In genomic region chr12:57076606-57077005, GRCm38 (mm10) we compare ENCODE assay signal across 22 mouse cellular contexts.
DNase-seq lines count a peak whose midpoint lies in the region; ATAC-seq lines count a peak whose summit lies in the region.
"Had no signal": no experiment of that assay in that cellular context is flagged by ENCODE, and none has a peak within 500 bp of the region (broad histone marks: within the 10 kb centered on the region; RNA-seq: fewer than 3 reads in every experiment).

No protein-coding gene starts in this region.

- intact Hi-C loops in left cerebral cortex, postnatal 4 days (cut with DNase I) = no loop called here

- peak; percentile 44 for DNase-seq in embryo, embryonic 10 days (ENCODE audit: low spot score)
- DNase-seq in embryo, embryonic 9.5 days (ENCODE audit: extremely low spot score) = no peak
- peak; percentile 37 for DNase-seq in limb, embryonic 11.5 days (ENCODE audit: low spot score)
- no peak for DNase-seq in limb, embryonic 10.5 days (ENCODE audit: low spot score)
- DNase-seq in forelimb bud, embryonic 11.5 days (ENCODE audit: low read depth, low spot score) = peak; percentile 35
- DNase-seq in left cerebral cortex, adult 8-10 months (ENCODE audit: low spot score in 2 of 2) = no peak
- no peak for DNase-seq in left cerebral cortex, postnatal 4 days
- DNase-seq in testis, postnatal 10 days (ENCODE audit: low spot score) = no peak
- DNase-seq: adrenal gland, postnatal 25 days; cerebellum, adult 11 months; cerebellum, adult 9-11 months; gastrocnemius, adult 2 months; heart, postnatal 4 days; kidney, postnatal 14 days; layer of hippocampus, postnatal 36 days had no signal

- no peak overlapping the region for H3K4me3 ChIP-seq in limb, embryonic 11.5 days (ENCODE audit: low read depth, low read length)
- no peak overlapping the region for H3K4me3 ChIP-seq in limb, embryonic 10.5 days
- H3K4me3 ChIP-seq: gastrocnemius, adult 2 months; hindbrain, embryonic 15.5 days; intestine, embryonic 15.5 days; layer of hippocampus, adult 2 months; midbrain, embryonic 10.5 days; myocyte had no signal

- H3K4me1 ChIP-seq in limb, embryonic 11.5 days (ENCODE audit: control insufficient read depth, insufficient read depth, low read length) = 0 out of 2 replicates have a peak, but pooled peaks cover 4% of the 10 kb centered on the region
- H3K4me1 ChIP-seq in limb, embryonic 10.5 days = peaks cover 16% of the 10 kb centered on the region
- H3K4me1 ChIP-seq: hindbrain, embryonic 15.5 days; intestine, embryonic 15.5 days; midbrain, embryonic 10.5 days had no signal

- H3K27me3 ChIP-seq in limb, embryonic 11.5 days (ENCODE audit: control insufficient read depth, insufficient read depth, low read length) = no peaks in the 10 kb centered on the region
- H3K27me3 ChIP-seq in limb, embryonic 10.5 days (ENCODE audit: low read depth, poor library complexity, severe bottlenecking) = no peaks in the 10 kb centered on the region
- H3K27me3 ChIP-seq: hindbrain, embryonic 15.5 days; intestine, embryonic 15.5 days had no signal

- ATAC-seq in limb, embryonic 11.5 days (ENCODE audit: insufficient number of reproducible peaks, low FRiP score, low TSS enrichment, low read depth) = no peak
- ATAC-seq: intestine, embryonic 15.5 days; midbrain, embryonic 16.5 days had no signal

- no peaks in the 10 kb centered on the region for H3K36me3 ChIP-seq in limb, embryonic 11.5 days (ENCODE audit: control insufficient read depth, insufficient read depth, low read length)
- no peaks in the 10 kb centered on the region for H3K36me3 ChIP-seq in limb, embryonic 10.5 days
- H3K36me3 ChIP-seq: hindbrain, embryonic 15.5 days; intestine, embryonic 15.5 days; midbrain, embryonic 10.5 days had no signal

- WGBS in limb, embryonic 11.5 days = 20% methylated on average over 4 of the region's 4 CpGs
- WGBS in limb, embryonic 10.5 days = 38% methylated on average over 4 of the region's 4 CpGs

- no peak overlapping the region for H3K27ac ChIP-seq in limb, embryonic 11.5 days (replicated peaks; ENCODE audit: low read depth, low read length)
- H3K27ac ChIP-seq in limb, embryonic 10.5 days = no peak overlapping the region
- H3K27ac ChIP-seq: gastrocnemius, adult 2 months; hindbrain, embryonic 15.5 days; intestine, embryonic 15.5 days; layer of hippocampus, adult 2 months; macrophage; midbrain, embryonic 10.5 days had no signal

- H3K9me3 ChIP-seq in limb, embryonic 11.5 days (ENCODE audit: control insufficient read depth, low read length) = no peaks in the 10 kb centered on the region
- no peaks in the 10 kb centered on the region for H3K9me3 ChIP-seq in limb, embryonic 10.5 days (replicated peaks)
- H3K9me3 ChIP-seq: hindbrain, embryonic 15.5 days; intestine, embryonic 15.5 days; midbrain, embryonic 10.5 days had no signal

- no peak overlapping the region for H3K9ac ChIP-seq in limb, embryonic 11.5 days (ENCODE audit: low read length)
- H3K9ac ChIP-seq: hindbrain, embryonic 15.5 days; intestine, embryonic 15.5 days had no signal

- H3K4me2 ChIP-seq in limb, embryonic 11.5 days (ENCODE audit: low read depth, severe bottlenecking) = no peak overlapping the region
- H3K4me2 ChIP-seq: hindbrain, embryonic 15.5 days; intestine, embryonic 15.5 days had no signal

Comparison
In these comparisons a context has a peak if more than half of its experiments do, and no peak if none do; other contexts are left out.
1. DNase-seq: peak in embryo, embryonic 10 days (single experiment), limb, embryonic 11.5 days (single experiment) and forelimb bud, embryonic 11.5 days (single experiment); none in embryo, embryonic 9.5 days (single experiment), limb, embryonic 10.5 days (single experiment), left cerebral cortex, adult 8-10 months (0 of 2), left cerebral cortex, postnatal 4 days (single experiment) and testis, postnatal 10 days (single experiment).